Mouse (Mus musculus): ENCODE data around the gene Ola1. TPM values are rescaled to one million over a fixed set of nuclear protein-coding genes. Genes with fewer than 3 reads are reported as not detected.

Ola1 gene
- total RNA-seq, 2 experiments from 2014 or later: 152 to 157 TPM

GRCm38 (mm10) chr2:73069223-73069825 is 149.4 kb downstream of the Ola1 start:
- peak; percentile 42; the same call in 1 of the 2 replicates for ATAC-seq (replicated peaks; ENCODE audit: poor library complexity)

GRCm38 (mm10) chr2:73066307-73067167 is 152.2 kb downstream of the Ola1 start:
- peak; percentile 35 for ATAC-seq (replicated peaks; ENCODE audit: poor library complexity)

- ATAC-seq (replicated peaks; ENCODE audit: poor library complexity): peak; percentile 38
Observed at GRCm38 (mm10) chr2:73063911-73064619, 154.7 kb downstream of the Ola1 start.

GRCm38 (mm10) chr2:73060259-73060585 is 158.5 kb downstream of the Ola1 start:
- no peak for ATAC-seq (replicated peaks; ENCODE audit: poor library complexity)

- peak; percentile 33 for ATAC-seq (replicated peaks; ENCODE audit: poor library complexity)
Observed at GRCm38 (mm10) chr2:73059550-73060258, 159.0 kb downstream of the Ola1 start.

GRCm38 (mm10) chr2:73058344-73058743 is 160.4 kb downstream of the Ola1 start:
- no peak for ATAC-seq (replicated peaks; ENCODE audit: poor library complexity)

- ATAC-seq (replicated peaks; ENCODE audit: poor library complexity): peak; percentile 14; the same call in 1 of the 2 replicates
Observed at GRCm38 (mm10) chr2:73057589-73057988, 161.1 kb downstream of the Ola1 start.

- peak; percentile 49 for ATAC-seq (replicated peaks; ENCODE audit: poor library complexity)
Observed at GRCm38 (mm10) chr2:73056090-73056956, 162.4 kb downstream of the Ola1 start.

- ATAC-seq (replicated peaks; ENCODE audit: poor library complexity): peak; percentile 84
Observed at GRCm38 (mm10) chr2:73053791-73054490, 164.8 kb downstream of the Ola1 start.

- no peak for ATAC-seq (replicated peaks; ENCODE audit: poor library complexity)
Observed at GRCm38 (mm10) chr2:73050401-73050800, 168.3 kb downstream of the Ola1 start.

GRCm38 (mm10) chr2:73049977-73050376 is 168.7 kb downstream of the Ola1 start:
- ATAC-seq (replicated peaks; ENCODE audit: poor library complexity): no peak

GRCm38 (mm10) chr2:73049001-73049684 is 169.6 kb downstream of the Ola1 start:
- ATAC-seq (replicated peaks; ENCODE audit: poor library complexity): peak; percentile 76

- ATAC-seq (replicated peaks; ENCODE audit: poor library complexity): peak; percentile 74
Observed at GRCm38 (mm10) chr2:73047061-73047741, 171.5 kb downstream of the Ola1 start.

GRCm38 (mm10) chr2:73046576-73046975 is 172.1 kb downstream of the Ola1 start:
- no peak for ATAC-seq (replicated peaks; ENCODE audit: poor library complexity)

- no peak for ATAC-seq (replicated peaks; ENCODE audit: poor library complexity)
Observed at GRCm38 (mm10) chr2:73045505-73045904, 173.2 kb downstream of the Ola1 start.

Data from megakaryocyte progenitor cell, adult 5-6 weeks (primary cell).